Mouse (Mus musculus): ENCODE measurements around the gene Jmjd7. TPM values are rescaled to one million over a fixed set of nuclear protein-coding genes. Genes with fewer than 3 reads are reported as not detected.

Gene Jmjd7
- total RNA-seq, 2 experiments from 2014 or later, result 2.3 to 4.0 TPM

DNA sequence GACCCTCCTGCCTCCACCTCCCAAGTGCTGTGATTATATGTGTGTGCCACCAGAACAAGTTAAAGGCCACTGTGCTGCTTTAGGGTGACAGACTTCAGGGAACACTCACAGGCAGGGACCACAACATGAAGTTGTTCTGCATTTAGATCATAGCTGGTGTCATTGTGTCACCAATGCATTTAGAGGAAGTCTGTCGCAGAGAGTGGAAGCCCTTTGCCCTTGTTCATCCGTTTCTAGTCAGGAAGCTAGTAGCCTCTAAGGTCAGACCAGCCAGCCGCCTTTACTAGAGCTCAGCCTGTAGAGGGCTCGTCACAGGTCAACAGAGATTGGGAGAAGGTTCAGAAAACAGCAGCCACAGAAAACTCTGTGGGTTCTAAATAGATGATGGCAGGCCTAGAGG is 18.6 kb upstream of the Jmjd7 start:
- ATAC-seq (replicated peaks; ENCODE audit: poor library complexity, severe bottlenecking), result peak; percentile 87

DNA sequence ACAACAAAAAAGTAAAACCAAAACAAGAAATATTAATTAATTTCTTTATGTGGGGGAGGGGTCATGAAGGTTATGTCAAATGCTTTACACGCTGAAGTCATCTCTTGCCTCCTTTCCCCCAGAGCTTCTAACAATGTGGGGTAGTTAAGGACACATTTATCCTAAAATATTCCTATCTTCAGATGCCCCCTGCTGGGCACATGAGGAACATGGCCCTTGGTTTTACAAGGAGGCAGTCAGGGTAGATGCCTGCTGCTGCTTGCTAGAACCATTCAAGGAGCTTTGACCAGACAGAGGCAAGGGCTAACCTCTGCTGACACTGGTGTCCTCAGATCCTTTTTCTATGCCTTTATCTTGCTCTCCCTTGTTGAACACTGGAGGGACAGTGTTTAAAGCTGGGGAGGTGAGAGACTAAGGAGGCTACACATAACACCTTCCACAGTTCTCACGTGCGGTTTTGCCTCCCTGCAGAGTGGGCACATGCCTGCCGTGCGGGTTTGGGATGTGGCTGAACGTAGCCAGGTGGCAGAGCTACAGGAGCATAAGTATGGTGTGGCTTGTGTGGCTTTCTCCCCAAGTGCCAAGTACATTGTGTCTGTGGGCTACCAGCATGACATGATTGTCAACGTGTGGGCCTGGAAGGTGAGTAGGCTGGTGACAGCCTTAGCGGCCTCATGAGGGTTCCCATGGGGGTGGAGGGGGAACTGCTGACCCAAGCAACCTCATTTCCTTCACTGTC is 15.7 kb upstream of the Jmjd7 start:
- peak; percentile 61 for ATAC-seq (replicated peaks; ENCODE audit: poor library complexity, severe bottlenecking)

GRCm38 (mm10) chr2:120012924-120013323 is 14.4 kb upstream of the Jmjd7 start:
- ATAC-seq (replicated peaks; ENCODE audit: poor library complexity, severe bottlenecking), result no peak

- ATAC-seq (replicated peaks; ENCODE audit: poor library complexity, severe bottlenecking), result no peak
Measured at GRCm38 (mm10) chr2:120013831-120014486, 13.3 kb upstream of the Jmjd7 start.

- no peak for ATAC-seq (replicated peaks; ENCODE audit: poor library complexity, severe bottlenecking)
Measured at GRCm38 (mm10) chr2:120015882-120016281, 11.4 kb upstream of the Jmjd7 start.

DNA sequence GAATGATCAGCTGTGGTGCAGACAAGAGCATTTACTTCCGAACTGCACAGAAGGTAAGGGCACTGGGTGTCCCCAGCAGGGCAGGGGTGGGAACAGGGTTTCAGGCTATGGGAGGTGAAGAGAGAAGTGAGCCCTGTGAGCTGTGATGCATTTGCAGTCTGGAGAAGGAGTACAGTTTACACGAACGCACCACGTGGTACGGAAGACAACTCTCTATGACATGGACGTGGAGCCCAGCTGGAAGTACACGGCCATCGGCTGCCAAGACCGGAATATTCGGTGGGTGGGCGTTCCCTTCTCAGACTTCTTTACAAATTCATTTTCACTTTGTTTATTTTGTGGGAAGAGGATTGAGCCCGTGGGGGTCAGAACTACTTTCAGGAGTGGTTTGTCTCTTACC is 9.7 kb upstream of the Jmjd7 start:
- no peak for ATAC-seq (replicated peaks; ENCODE audit: poor library complexity, severe bottlenecking)

DNA sequence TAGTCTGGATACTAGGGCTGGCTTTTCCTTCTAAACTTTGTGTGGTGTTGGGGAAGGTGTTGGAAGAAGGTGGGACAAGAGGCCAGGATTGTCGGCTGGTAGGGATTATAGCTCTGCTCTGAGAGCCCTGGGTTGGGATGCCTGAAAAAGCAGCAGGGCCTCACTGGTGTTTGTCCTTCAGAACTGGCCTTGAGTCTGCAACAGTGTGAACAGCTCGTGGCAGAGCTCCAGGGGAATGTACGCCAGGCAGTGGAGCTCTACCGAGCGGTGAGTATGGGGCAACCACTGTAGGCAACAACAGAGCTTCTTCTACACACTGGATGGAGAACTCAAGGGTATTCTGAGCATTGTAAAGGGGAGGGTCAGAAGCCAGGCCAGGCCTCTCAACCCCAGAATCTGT is 2.9 kb upstream of the Jmjd7 start:
- no peak for ATAC-seq (replicated peaks; ENCODE audit: poor library complexity, severe bottlenecking)

DNA sequence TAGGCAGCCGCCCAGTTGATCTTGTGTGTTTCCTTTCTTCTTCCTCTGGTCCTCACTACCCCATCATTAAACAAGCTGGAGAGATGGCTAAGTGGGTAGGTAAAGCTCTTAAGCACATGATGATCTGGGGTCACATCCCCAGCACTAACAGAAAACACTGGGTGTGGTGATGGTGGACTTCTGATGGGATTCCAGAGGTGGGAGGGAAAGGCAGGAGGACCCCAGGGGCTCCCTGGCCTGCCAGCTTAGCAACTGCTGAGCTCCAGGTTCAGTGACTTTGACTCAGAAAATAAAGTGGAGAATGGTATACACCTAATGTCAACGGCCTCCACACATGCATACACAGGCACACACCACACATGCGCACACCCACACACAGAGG is 658 bp downstream of the Jmjd7 start:
- ATAC-seq (replicated peaks; ENCODE audit: poor library complexity, severe bottlenecking), result 0 out of 2 replicates have a peak, but pooled peaks have one; percentile 1

DNA sequence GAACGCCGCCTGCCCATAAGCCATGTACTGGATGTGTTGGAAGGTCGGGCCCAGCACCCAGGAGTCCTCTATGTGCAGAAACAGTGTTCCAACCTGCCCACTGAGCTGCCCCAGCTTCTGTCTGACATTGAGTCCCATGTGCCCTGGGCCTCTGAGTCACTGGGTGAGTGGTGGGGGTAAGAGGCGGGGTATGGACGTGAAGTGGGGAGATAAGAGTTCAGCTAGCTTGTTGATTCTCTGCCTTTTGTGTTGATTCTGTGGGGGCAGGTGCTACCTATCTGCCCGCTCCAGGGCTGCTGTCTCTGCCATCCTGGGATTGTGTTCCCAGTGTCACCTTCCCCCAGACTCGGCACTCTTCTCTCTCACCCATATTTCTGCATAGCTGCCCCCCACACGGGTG is 3.1 kb downstream of the Jmjd7 start:
- no peak for ATAC-seq (replicated peaks; ENCODE audit: poor library complexity, severe bottlenecking)

DNA sequence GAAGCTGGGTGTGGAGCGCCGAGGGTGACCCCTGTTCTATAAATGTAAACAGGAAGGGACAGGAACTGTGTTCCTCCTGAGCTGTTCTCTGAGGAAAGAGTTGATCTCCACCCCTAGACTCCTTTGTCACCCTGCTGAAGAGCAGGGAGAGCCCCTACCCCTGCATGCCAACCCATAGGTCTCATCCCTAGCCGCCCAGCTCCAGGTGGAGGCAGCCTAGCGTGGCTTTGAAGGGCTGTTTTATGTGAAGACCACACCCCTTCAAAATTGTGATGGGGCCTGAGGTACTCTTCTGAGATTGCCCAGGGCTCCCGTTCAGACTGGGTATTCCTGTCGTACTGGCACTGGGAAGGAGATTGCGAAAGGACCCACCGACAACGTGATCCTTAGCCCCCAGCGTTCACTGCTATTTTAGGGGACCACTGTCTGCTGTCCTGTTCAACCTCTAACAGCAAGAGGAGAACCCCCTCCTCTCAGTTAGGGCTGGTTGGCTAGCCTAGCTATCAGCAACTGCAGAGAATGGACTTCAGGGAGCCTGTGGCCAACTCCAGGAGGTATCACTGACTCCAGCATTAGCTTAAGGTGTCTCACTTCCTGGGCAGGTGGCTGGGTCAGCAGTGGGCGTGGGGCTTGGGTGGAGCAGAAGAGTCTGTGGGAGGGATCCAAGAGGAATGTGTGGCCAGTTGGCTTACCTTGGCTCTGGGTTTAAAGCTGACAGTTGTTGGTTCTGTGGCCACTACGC is 5.6 kb downstream of the Jmjd7 start, which contains the start of gene Pla2g4b:
TSS of gene Pla2g4b (plus strand) at position 692 of the 742 bp plus-strand sequence.
- no peak for ATAC-seq (replicated peaks; ENCODE audit: poor library complexity, severe bottlenecking)

- no peak for ATAC-seq (replicated peaks; ENCODE audit: poor library complexity, severe bottlenecking)
Measured at GRCm38 (mm10) chr2:120033726-120034125, 6.4 kb downstream of the Jmjd7 start.

- ATAC-seq (replicated peaks; ENCODE audit: poor library complexity, severe bottlenecking), result peak; percentile 84
Measured at GRCm38 (mm10) chr2:120037744-120038143, 10.5 kb downstream of the Jmjd7 start.

GRCm38 (mm10) chr2:120040991-120041390 is 13.7 kb downstream of the Jmjd7 start:
- ATAC-seq (replicated peaks; ENCODE audit: poor library complexity, severe bottlenecking), result no peak

GRCm38 (mm10) chr2:120044101-120044603 is 16.9 kb downstream of the Jmjd7 start:
- no peak; the same call in 1 of the 2 replicates for ATAC-seq (replicated peaks; ENCODE audit: poor library complexity, severe bottlenecking)

DNA sequence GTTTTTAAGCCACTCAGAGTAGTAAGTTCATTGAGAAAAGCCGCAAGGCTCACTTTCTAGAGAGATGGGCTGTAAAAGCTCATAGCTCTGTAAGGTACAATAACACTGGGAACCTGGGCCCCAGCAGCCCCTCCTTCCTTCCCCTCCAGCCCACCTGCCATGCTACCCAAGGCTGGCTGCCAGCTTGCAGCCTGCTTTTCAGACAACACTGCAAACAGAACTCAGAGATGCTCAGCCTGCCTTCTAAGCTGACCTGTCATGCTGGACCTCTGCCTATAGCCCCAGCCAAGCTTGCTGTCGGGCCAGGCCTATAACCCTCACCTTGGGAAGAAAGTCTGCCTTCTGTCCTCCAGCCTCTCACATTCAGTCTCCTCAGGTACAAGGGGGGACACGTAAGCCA is 17.4 kb downstream of the Jmjd7 start:
- no peak for ATAC-seq (replicated peaks; ENCODE audit: poor library complexity, severe bottlenecking)

DNA sequence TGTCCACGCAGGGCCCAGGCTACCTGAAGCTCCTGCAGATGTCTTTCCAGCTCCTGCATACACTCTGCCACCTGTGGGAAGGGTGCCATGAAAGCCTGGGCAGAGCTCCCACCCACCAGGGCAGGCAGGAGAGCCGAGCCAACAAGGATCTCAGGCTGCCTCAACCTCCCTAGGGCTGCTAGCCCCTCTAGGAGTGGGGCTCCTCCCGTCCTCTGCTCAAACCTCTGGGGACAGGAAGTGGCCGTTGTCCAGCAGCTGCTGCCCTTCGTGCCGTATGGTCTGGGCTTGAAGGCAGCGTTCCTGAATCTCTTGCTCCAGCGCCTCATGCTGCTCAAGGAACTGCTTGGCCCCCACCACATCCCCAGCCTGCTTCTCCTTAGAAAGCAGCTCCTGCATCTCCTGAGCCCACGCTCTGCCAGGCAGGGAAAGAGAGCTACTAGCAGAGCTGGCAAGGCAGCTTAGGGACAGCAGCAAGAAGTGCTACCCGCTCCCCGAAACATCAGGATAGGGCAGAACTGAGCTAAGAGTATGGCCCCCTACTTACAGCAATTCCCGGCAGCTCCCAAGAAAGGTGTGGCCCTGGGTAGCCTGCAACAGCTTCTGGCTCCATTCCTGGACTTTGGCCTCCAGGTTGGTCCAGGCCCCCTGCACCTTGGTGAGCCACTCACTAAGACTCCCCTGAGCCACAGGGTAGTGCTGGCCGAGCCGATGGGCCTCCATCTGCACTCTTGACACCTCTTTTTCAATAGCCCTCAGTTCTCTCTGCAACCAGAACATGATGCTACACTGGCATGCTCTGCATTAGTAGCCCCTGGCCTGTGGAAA is 19.4 kb downstream of the Jmjd7 start:
- ATAC-seq (replicated peaks; ENCODE audit: poor library complexity, severe bottlenecking), result no peak

GRCm38 (mm10) chr2:120048173-120048572 is 20.9 kb downstream of the Jmjd7 start:
- no peak for ATAC-seq (replicated peaks; ENCODE audit: poor library complexity, severe bottlenecking)

DNA sequence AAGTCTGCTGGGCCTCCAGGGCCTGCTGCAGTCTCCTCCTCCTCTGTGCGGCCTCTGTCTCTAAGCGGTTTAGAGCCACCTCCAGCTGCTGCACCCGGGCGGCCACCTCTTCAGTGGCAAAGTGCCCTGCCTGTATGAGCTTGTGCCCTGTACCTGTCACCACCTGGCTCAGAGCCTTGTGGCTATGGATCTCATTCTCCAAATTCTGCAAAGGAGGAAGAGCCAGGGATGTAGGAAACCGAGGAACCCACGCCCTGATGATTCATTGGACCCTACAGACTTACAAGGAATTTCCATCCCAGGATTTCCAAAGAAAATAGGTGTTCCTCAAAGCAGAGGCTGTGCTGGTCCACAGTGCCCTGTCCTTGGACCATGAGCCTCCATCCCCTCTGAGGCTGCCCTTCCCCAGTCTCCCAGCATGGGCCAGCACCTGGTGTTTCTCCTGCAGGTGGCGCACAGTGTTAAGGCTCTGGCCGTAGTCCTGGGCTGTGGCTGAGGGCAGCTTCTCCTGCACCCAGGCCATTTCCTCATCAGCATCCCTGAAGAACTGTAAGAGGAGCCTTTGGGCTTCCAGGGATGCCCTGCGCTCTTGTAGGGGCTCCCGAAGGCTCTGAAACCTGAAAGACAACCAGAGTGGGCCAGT is 22.5 kb downstream of the Jmjd7 start:
- ATAC-seq (replicated peaks; ENCODE audit: poor library complexity, severe bottlenecking), result peak; percentile 44; the same call in 1 of the 2 replicates

- ATAC-seq (replicated peaks; ENCODE audit: poor library complexity, severe bottlenecking), result no peak
Measured at GRCm38 (mm10) chr2:120051405-120051804, 24.1 kb downstream of the Jmjd7 start.
